Mouse (Mus musculus) spleen, embryonic (tissue): ENCODE measurements around the gene Spata2.

Experiments used
- CTCF ChIA-PET: fragments of 350-600 bp; sonication (Branson Sonifier 250); formaldehyde crosslinking; loops from one replicate; lab custom pipeline; 2022; lab: Charles Lee

Gene Spata2

GRCm38 (mm10) chr2:167492713-167493636 lies at the start of gene Spata2:
TSS of gene Spata2 (minus strand) at chr2:167492887.
- CTCF ChIA-PET: interaction anchor here (0.6 to 1.3 kb wide), 3 partner anchors 12 to 121 kb away, joined by 3 to 4 read pairs (median 3); no protein-coding TSS in a partner anchor

- CTCF ChIA-PET: no interaction called here
Observed at GRCm38 (mm10) chr2:167542361-167542760, 49.7 kb upstream of the Spata2 start.

GRCm38 (mm10) chr2:167541761-167542160 lies 49.1 kb upstream of the Spata2 start:
- CTCF ChIA-PET: no interaction called here

- CTCF ChIA-PET: interaction anchor here (0.7 kb wide), 1 partner anchor 73 kb away, joined by 3 read pairs; no protein-coding TSS in a partner anchor
Observed at GRCm38 (mm10) chr2:167541324-167541723, 48.6 kb upstream of the Spata2 start.

DNA sequence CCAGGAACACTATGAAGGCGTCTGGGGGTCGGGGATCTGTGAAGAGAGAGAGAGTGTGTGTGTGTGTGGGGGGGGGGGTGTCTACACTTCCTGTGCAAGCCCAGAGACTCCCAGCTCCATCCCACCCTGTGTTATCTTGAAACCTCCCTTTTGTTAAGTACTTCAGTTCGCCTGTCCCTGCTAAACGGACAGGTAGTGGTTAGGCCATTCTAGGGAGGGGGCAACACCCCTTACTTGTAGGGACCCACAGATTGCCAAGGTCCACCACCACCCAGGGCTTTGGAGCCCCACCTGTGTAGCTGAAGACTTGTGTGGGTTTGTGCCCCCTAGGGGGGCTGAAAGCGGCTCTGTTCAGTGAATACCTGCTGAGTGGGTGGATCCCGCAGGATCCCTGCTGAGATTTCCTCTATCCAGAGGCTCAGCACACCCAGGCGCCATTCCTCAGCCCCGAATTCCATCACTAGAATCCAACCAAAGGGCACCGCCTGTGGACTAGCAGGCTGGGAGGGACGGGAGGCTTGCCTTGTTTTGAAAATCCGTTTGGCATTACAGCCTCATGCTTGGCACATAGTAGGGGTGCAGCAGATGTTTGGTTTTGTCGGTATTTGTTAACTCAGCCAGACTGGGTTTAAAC lies 47.9 kb upstream of the Spata2 start:
- CTCF ChIA-PET: interaction anchor here (0.6 to 0.7 kb wide), 2 partner anchors 74 to 174 kb away, joined by 3 read pairs; no protein-coding TSS in a partner anchor

DNA sequence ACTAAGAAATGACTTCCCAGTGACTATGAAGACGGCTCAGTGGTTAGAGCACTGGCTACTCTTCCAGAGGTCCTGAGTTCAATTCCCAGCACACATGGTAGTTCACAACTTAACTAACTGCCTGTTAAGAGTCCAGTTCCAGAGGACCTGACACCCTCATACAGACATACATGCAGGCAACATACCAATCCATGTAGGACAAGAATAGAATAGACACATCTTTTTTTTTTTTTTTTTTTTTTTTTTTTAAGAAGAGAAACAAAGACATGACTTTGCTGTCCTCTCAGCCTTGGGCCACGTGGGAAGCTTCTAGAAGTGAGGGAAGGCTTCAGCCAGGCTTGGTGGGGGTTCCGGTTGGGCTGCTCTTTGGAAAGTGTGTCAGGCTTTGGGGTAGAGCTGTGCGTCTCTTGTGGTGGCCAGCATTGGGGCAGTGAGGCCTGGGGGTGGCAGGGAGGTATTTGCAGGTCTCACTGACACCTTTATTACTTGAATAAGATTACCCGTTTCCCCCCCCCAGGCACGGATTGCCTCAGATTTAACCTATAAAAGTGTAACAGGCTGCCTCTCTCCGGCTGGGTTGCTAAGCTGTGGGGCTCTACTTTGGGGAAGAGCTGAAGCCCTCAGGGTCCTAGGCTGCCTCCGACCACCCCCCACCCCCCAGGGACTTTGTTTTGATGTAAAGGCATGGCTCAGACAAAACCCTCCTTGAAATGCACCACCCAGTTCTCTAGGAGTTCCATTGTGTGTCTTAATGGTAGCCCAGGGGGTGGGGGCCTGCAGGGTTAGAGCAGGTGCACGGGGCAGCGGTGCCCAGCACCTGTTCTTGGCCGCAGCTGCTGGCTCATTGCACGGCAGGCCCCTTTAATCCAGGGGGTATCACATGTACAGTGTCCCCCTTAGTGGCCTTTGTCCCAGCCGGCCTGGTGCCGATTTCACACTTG lies 47.1 kb upstream of the Spata2 start:
- CTCF ChIA-PET: interaction anchor here (0.6 kb wide), 1 partner anchor 174 kb away, joined by 3 read pairs; no protein-coding TSS in a partner anchor

DNA sequence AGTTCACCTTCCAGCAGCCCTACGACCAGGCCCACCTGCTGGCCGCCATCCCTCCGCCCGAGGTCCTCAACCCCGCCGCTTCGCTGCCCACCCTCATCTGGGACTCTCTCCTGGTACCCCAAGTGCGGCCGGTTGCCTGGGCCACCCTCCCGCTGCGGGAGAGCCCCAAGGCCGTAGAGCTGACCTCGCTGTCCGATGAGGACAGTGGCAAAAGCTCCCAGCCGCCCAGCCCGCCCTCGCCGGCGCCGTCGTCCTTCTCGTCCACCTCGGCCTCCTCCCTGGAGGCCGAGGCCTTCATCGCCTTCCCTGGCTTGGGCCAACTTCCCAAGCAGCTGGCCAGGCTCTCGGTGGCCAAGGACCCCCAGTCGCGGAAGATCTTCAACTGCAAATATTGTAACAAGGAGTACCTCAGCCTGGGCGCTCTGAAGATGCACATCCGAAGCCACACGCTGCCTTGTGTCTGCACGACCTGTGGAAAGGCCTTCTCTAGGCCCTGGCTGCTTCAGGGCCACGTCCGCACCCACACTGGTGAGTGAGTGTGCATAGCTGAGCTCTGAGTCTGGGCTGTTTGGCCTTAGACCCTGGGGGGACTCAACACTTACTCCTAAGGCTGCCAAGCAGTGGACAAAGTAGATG lies 46.1 kb upstream of the Spata2 start:
- CTCF ChIA-PET: interaction anchor here (1.0 to 1.9 kb wide), 3 partner anchors 12 to 66 kb away, joined by 3 to 8 read pairs (median 5); no protein-coding TSS in a partner anchor

- CTCF ChIA-PET: interaction anchor here (1.0 to 1.9 kb wide), 3 partner anchors 13 to 67 kb away, joined by 4 to 8 read pairs (median 5); no protein-coding TSS in a partner anchor
Observed at GRCm38 (mm10) chr2:167537476-167538297, 45.0 kb upstream of the Spata2 start, which contains the start of gene Snai1. TSS of gene Snai1 (plus strand) at chr2:167538195.

DNA sequence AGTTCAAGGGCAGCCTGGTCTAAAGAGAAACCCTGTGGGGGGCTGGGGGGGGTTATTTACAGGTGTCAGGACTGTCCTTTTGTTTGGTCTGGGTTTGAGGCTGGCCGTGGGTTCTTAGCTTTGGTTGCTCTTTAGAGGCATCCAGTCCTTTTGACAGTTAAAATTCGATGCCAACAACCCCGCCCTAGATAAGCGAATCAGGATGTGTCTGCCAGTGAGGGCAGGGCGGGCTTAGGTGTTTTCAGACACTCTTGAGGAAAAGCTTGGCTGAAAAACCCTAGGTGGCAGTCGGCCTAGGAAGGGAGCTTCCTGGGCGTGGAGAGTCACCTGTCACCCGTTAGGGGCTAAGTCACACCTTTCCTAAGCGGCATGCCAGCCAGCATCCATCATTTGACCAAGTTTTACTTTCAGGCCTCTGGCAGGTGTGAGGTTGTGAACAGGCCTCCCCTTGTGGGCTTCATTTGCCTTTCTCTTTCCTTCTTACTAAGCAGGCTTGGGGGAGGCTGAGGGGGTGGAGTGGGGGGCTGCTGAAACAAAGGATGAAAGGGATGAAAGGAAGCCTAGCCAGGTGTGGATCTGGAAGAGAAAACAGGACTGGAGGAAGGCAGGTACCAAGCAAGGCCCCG lies 43.7 kb upstream of the Spata2 start:
- CTCF ChIA-PET: interaction anchor here (0.6 to 0.7 kb wide), 2 partner anchors 60 to 315 kb away, joined by 4 to 7 read pairs; no protein-coding TSS in a partner anchor

GRCm38 (mm10) chr2:167533880-167534279 lies 41.2 kb upstream of the Spata2 start:
- CTCF ChIA-PET: interaction anchor here (0.5 to 0.6 kb wide), 2 partner anchors 32 to 35 kb away, joined by 4 read pairs; no protein-coding TSS in a partner anchor

DNA sequence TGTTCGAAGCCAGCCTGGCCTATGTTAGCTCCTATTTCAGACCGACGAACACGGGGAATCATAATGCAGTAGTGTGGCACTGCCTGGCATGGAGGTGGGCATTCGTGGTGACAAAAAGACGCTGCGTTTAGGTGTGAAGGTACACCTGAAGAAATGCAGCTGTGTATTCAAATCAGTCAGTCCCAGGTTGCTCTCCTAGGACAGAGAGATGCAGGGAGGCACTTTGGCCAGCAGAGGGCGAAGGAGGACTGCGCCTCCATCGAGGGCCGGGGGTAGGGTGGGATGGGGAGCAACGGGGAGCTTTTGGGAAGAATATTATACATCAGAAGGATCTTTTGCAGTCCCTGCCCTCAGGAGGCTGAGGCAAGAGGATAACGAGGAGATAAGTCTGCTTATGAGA lies 39.4 kb upstream of the Spata2 start:
- CTCF ChIA-PET: interaction anchor here (0.5 to 2.5 kb wide), 9 partner anchors 19 to 232 kb away, joined by 3 to 11 read pairs (median 5); no protein-coding TSS in a partner anchor

GRCm38 (mm10) chr2:167530536-167530935 lies 37.8 kb upstream of the Spata2 start:
- CTCF ChIA-PET: interaction anchor here (0.6 to 1.1 kb wide), 2 partner anchors 75 to 109 kb away, joined by 3 to 7 read pairs; no protein-coding TSS in a partner anchor

DNA sequence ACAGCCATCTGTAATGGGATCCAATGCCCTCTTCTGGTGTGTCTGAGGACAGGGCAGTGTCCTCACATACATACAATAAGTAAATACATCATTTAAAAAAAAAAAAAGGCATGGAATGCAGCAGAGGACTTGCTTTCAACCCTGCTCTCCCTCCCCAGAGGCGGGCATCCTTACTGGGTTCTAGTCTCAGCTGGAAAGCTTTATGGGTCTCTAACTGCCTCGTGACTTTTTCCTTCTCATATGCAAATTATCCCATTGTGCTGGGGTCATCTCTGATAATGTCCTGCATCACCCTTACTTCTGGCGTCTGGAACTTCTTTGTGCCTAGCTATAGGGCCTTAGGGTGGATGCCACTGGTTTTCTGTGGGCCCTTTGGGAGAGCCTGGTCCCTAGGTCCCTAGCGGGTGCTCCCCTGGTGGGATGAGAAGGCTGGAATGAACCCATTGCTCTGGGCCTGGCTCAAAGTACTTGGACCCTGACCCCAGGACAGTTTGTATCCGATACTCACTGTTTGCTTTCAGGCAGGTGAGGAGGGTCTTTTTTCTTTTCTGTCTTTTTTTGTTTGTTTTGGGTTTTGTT lies 37.3 kb upstream of the Spata2 start:
- CTCF ChIA-PET: interaction anchor here (0.6 to 1.1 kb wide), 2 partner anchors 75 to 109 kb away, joined by 3 to 7 read pairs; no protein-coding TSS in a partner anchor

GRCm38 (mm10) chr2:167528278-167528677 lies 35.6 kb upstream of the Spata2 start:
- CTCF ChIA-PET: interaction anchor here (0.5 kb wide), 1 partner anchor 149 kb away, joined by 4 read pairs; no protein-coding TSS in a partner anchor

GRCm38 (mm10) chr2:167519606-167520252 lies 27.0 kb upstream of the Spata2 start:
- CTCF ChIA-PET: interaction anchor here (0.8 kb wide), 1 partner anchor 10 kb away, joined by 3 read pairs; no protein-coding TSS in a partner anchor

DNA sequence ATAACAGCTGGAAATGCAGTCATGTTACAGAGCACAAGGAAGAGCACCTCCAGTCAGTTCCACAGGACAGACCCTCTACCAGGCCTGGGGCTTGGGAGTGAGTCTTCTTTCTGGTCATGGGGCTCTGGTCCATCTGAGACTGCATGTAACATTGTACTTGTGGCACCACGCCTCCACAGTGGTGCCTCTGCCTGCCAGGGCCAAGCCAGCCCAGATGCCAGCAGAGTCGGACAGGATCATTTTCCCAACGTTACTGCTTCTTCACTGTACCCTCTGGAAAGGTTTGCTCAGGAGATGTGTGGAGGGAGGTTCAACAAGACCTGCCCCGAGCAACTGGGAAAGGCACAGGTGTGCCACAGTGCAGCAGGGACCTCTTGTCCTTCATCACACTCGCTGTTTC lies 23.0 kb upstream of the Spata2 start:
- CTCF ChIA-PET: no interaction called here

- CTCF ChIA-PET: no interaction called here
Observed at GRCm38 (mm10) chr2:167514641-167515040, 22.0 kb upstream of the Spata2 start.
